Mouse (Mus musculus) bone marrow, adult 2 months (tissue): ENCODE data around the gene Gm5624.
"Not testable (repeated sequence)": the region's sequence is repeated elsewhere in the genome, so short reads cannot be mapped to it uniquely, and the experiment has no call there.

Experiments used
- CTCF ChIP-seq: fragments of 200-500 bp; IDR thresholded peaks from 2 replicates; pipeline ENCODE4 v1.5.1; 2011; ENCODE audit warnings: low read length, control low read depth; ENCODE audit not compliant: control insufficient read depth, insufficient read depth
- POLR2A ChIP-seq: fragments of 200-500 bp; IDR thresholded peaks from 2 replicates; pipeline ENCODE4 v1.6.1; 2011; ENCODE audit warnings: low read depth, mild to moderate bottlenecking, control low read depth, low read length, borderline replicate concordance; ENCODE audit not compliant: control insufficient read depth

DNA sequence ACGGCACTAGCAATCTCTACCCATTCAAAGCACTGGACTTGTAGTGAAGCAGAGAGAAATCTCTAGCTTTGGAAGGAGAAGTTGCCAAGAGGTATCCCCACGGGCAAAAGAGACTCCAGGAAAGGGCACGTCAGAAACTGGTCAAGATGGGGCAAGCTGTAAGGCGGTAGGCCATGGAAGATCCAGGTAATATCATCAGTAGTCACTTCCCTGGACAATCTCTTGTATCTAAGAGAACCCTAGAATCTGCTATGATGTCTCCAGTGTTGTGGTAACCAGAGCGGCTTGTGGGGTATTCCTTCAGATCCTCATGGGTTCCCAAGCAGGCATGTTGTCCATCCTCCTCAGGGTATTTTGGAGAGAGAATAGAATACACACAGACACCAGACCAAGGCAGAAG is 109.8 kb downstream of the Gm5624 start, which contains the start of gene Gm17093:
- not testable (repeated sequence) for TF ChIP-seq POLR2A, CTCF
